8 mouse cellular contexts compared by ENCODE assay signal in the genomic region with DNA sequence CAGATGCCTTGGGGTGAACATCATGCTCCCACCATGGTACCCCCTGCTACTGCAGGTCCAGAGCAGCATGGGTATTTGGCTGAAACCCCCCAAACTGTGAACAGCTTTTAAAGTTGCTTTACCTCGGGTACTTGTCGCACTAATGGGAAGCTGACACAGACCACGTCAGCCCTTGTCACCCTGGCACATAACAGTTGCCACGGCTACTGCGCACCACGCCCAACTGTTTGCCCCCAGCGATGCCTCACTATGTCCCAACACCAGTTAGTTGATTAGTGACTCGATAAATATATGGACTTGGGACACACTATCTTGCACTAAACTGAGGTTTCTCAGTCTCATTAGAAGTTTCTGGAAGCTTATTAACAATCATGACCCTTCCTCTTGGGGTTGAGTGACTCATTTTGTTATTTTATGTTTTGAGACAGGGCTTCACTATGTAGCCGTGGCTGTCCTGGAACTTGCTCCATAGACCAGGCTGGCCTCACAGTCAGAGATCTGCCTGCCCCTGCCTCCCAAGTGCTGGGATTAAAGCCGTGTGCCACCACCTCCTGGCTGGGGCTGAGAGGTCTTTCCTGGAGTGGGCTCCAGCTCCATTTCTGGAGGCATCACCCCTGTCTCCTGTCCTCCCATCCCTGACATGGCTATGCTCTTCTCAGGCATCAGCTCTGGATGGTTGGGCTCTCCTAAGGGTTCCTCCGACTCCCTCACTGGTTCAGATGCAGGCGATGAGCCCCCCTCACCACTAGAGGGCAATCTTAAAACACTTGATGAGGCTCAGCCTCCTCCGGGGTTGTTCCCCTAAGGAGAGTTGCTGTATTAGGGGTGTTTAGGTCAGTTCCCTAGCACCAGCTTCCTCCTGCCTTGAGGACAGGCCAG. TPM values are rescaled to one million over a fixed set of nuclear protein-coding genes. Genes with fewer than 3 reads are reported as not detected.
DNase-seq lines count a peak whose midpoint lies in the region; ATAC-seq lines count a peak whose summit lies in the region.

No protein-coding gene starts in this region.

- H3K4me2 ChIP-seq in hindbrain, embryonic 14.5 days (replicated peaks) = peak overlapping the region; percentile 40

- no peaks in the 10 kb centered on the region for H3K9me3 ChIP-seq in hindbrain, embryonic 14.5 days (ENCODE audit: control insufficient read depth, low read length)

- ATAC-seq in hindbrain, embryonic 14.5 days (ENCODE audit: low FRiP score) = peak; percentile 72; the same call in 1 of the 2 replicates

- H3K9ac ChIP-seq in hindbrain, embryonic 14.5 days = no peak overlapping the region

- H3K36me3 ChIP-seq in hindbrain, embryonic 14.5 days (replicated peaks; ENCODE audit: control insufficient read depth, insufficient read depth) = no peaks in the 10 kb centered on the region

- H3K4me1 ChIP-seq in hindbrain, embryonic 14.5 days (replicated peaks; ENCODE audit: control insufficient read depth, insufficient read depth, low read length) = no peaks in the 10 kb centered on the region

- H3K27ac ChIP-seq in hindbrain, embryonic 14.5 days = no peak overlapping the region

- H3K27me3 ChIP-seq in hindbrain, embryonic 14.5 days (ENCODE audit: control insufficient read depth, insufficient read depth, low read length) = no peaks in the 10 kb centered on the region

- WGBS in hindbrain, embryonic 14.5 days = 65% methylated on average over 13 of the region's 13 CpGs

- 0 out of 2 replicates have a peak overlapping the region, but pooled peaks have one; percentile 7 for H3K4me3 ChIP-seq in hindbrain, embryonic 14.5 days (replicated peaks; ENCODE audit: low read length)

- DNase-seq in R1 (ENCODE audit: low read depth, low spot score) = peak; percentile 85
- DNase-seq in cerebellum, postnatal 14 days = peak; percentile 86 to 87
- DNase-seq in frontal cortex, postnatal 25 days (ENCODE audit: low spot score in 2 of 2) = peak; percentile 76 to 81
- peak; percentile 78 for DNase-seq in hindbrain, embryonic 14.5 days (ENCODE audit: low spot score)
- DNase-seq in layer of hippocampus, postnatal 36 days = peak; percentile 78 to 82
- DNase-seq in lung, postnatal 36 days = peak; percentile 88
- peak; percentile 70 for DNase-seq in retina, postnatal 7 days (ENCODE audit: low read depth, low spot score)
- DNase-seq in urinary bladder, adult 2 months (ENCODE audit: low spot score) = peak; percentile 48

RNA-seq across cellular contexts. Expression of a gene that starts 22.7 kb away (rescaled TPM):
- polyA plus RNA-seq in hindbrain, embryonic 14.5 days (2014; fragmentation: Nextera tagmentation; extraction: Ambion mirVana) = 176 and 196 TPM in 2 replicates
- 10 to 100 TPM; 57.7 to 57.8 TPM for total RNA-seq in layer of hippocampus, postnatal 36 days (2021)
- polyA plus RNA-seq in urinary bladder, adult 2 months (2012; rRNA removed) = 33.2 and 43.1 TPM in 2 replicates
